Mouse (Mus musculus) cerebellum, postnatal 14 days (tissue): Measurements from ENCODE around the gene Kremen2.
"Not testable (repeated sequence)": the region's sequence is repeated elsewhere in the genome, so short reads cannot be mapped to it uniquely, and the experiment has no call there.

Source experiments
- DNase-seq, 2 experiments: peaks; one replicate each; pipeline ENCODE4 v3.0.0; 2021; ENCODE audit warnings: mixed read lengths in 2 of 2

The Kremen2 gene

GRCm38 (mm10) chr17:23745301-23746251, at the start of gene Kremen2:
Gene Kremen2, minus strand, starts transcription at chr17:23745833.
- peak in 1 of 2 experiments; percentile 32 for DNase-seq

- DNase-seq, result no peak
Observed at GRCm38 (mm10) chr17:23795323-23795722, 49.7 kb upstream of the Kremen2 start.

- no peak for DNase-seq
Observed at GRCm38 (mm10) chr17:23791079-23791357, 45.4 kb upstream of the Kremen2 start.

GRCm38 (mm10) chr17:23790269-23791078, 44.8 kb upstream of the Kremen2 start, which contains the start of gene Srrm2:
Gene Srrm2, plus strand, starts transcription at chr17:23790532.
- DNase-seq, result peak; percentile 65 to 71

- no peak for DNase-seq
Observed at GRCm38 (mm10) chr17:23789749-23790268, 44.2 kb upstream of the Kremen2 start.

GRCm38 (mm10) chr17:23788973-23789372, 43.3 kb upstream of the Kremen2 start:
- DNase-seq, result no peak

GRCm38 (mm10) chr17:23786510-23786931, 40.9 kb upstream of the Kremen2 start:
- DNase-seq, result peak; percentile 65 to 70

GRCm38 (mm10) chr17:23785561-23786471, 40.2 kb upstream of the Kremen2 start, which contains the start of gene Flywch2:
Gene Flywch2, minus strand, starts transcription at chr17:23786081.
- DNase-seq, result peak; percentile 96 to 97

GRCm38 (mm10) chr17:23783352-23783751, 37.7 kb upstream of the Kremen2 start:
- no peak for DNase-seq

GRCm38 (mm10) chr17:23778447-23778846, 32.8 kb upstream of the Kremen2 start:
- DNase-seq, result no peak

GRCm38 (mm10) chr17:23777141-23777540, 31.5 kb upstream of the Kremen2 start:
- no peak for DNase-seq

GRCm38 (mm10) chr17:23776216-23776615, 30.6 kb upstream of the Kremen2 start:
- DNase-seq, result no peak

GRCm38 (mm10) chr17:23774090-23774489, 28.5 kb upstream of the Kremen2 start:
- peak; percentile 83 to 89 for DNase-seq

- no peak for DNase-seq
Observed at GRCm38 (mm10) chr17:23773676-23774075, 28.0 kb upstream of the Kremen2 start.

GRCm38 (mm10) chr17:23772219-23772556, 26.6 kb upstream of the Kremen2 start:
- not testable (repeated sequence) for DNase-seq

GRCm38 (mm10) chr17:23771284-23772218, 25.9 kb upstream of the Kremen2 start, which contains the start of gene Flywch1:
Gene Flywch1, minus strand, starts transcription at chr17:23771602.
- DNase-seq, result peak; percentile 100

- no peak for DNase-seq
Observed at GRCm38 (mm10) chr17:23770896-23771283, 25.3 kb upstream of the Kremen2 start.

GRCm38 (mm10) chr17:23770493-23770892, 24.9 kb upstream of the Kremen2 start:
- no peak for DNase-seq

GRCm38 (mm10) chr17:23762976-23763375, 17.3 kb upstream of the Kremen2 start:
- peak; percentile 76 to 77 for DNase-seq

- DNase-seq, result no peak
Observed at GRCm38 (mm10) chr17:23761155-23761554, 15.5 kb upstream of the Kremen2 start.

- DNase-seq, result no peak
Observed at GRCm38 (mm10) chr17:23760231-23760630, 14.6 kb upstream of the Kremen2 start.
